8 mouse cellular contexts compared by ENCODE assay signal in genomic region chr14:31207070-31207830, GRCm38 (mm10). TPM values are rescaled to one million over a fixed set of nuclear protein-coding genes. Genes with fewer than 3 reads are reported as not detected.
DNase-seq lines count a peak whose midpoint lies in the region; ATAC-seq lines count a peak whose summit lies in the region.

No protein-coding gene starts in this region.

- peak; percentile 70 to 88 for DNase-seq in adrenal gland, adult (ENCODE audit: inconsistent age in 2 of 2, low spot score in 1 of 2)
- DNase-seq in adrenal gland, postnatal 4 days (ENCODE audit: low spot score in 2 of 2): no peak
- DNase-seq in MN1 (ENCODE audit: low spot score): peak; percentile 20
- no peak for DNase-seq in embryonic facial prominence, embryonic 14.5 days (ENCODE audit: low spot score)
- DNase-seq in midbrain, embryonic 10.5 days (ENCODE audit: low spot score): no peak
- DNase-seq in urinary bladder, adult 2 months (ENCODE audit: low spot score): no peak
- no peak for DNase-seq in layer of hippocampus, postnatal 25 days (ENCODE audit: extremely low spot score in 1 of 2, low spot score in 1 of 2)

- 0 out of 2 replicates have a peak, but pooled peaks have one; percentile 1 for ATAC-seq in embryonic facial prominence, embryonic 14.5 days (ENCODE audit: low read depth)
- ATAC-seq in inflammation-experienced regulatory T-cells, adult 6 months: peak; percentile 57

- peak overlapping the region; percentile 93 for H3K4me3 ChIP-seq in embryonic facial prominence, embryonic 14.5 days (ENCODE audit: low read depth, low read length)
- H3K4me3 ChIP-seq in midbrain, embryonic 10.5 days: peak overlapping the region; percentile 88

- no peaks in the 10 kb centered on the region for H3K9me3 ChIP-seq in embryonic facial prominence, embryonic 14.5 days (ENCODE audit: control insufficient read depth, low read length)
- H3K9me3 ChIP-seq in midbrain, embryonic 10.5 days (replicated peaks): no peaks in the 10 kb centered on the region

- 78% methylated on average over 13 of the region's 13 CpGs for WGBS in embryonic facial prominence, embryonic 14.5 days
- 81% methylated on average over 13 of the region's 13 CpGs for WGBS in midbrain, embryonic 10.5 days

- H3K9ac ChIP-seq in embryonic facial prominence, embryonic 14.5 days (ENCODE audit: low read depth, low read length): peak overlapping the region; percentile 97

- peaks cover 26% of the 10 kb centered on the region for H3K36me3 ChIP-seq in embryonic facial prominence, embryonic 14.5 days (ENCODE audit: control insufficient read depth, insufficient read depth, low read length)
- peaks cover 26% of the 10 kb centered on the region for H3K36me3 ChIP-seq in midbrain, embryonic 10.5 days

- H3K4me1 ChIP-seq in embryonic facial prominence, embryonic 14.5 days (ENCODE audit: control insufficient read depth, insufficient read depth, low read length): peaks cover 15% of the 10 kb centered on the region
- H3K4me1 ChIP-seq in midbrain, embryonic 10.5 days: peaks cover 27% of the 10 kb centered on the region

- H3K27me3 ChIP-seq in embryonic facial prominence, embryonic 14.5 days (replicated peaks; ENCODE audit: control insufficient read depth, insufficient read depth, low read length): no peaks in the 10 kb centered on the region
- H3K27me3 ChIP-seq in midbrain, embryonic 10.5 days (ENCODE audit: low read depth, poor library complexity, severe bottlenecking): no peaks in the 10 kb centered on the region

- H3K4me2 ChIP-seq in embryonic facial prominence, embryonic 14.5 days (ENCODE audit: low read depth, low read length): peak overlapping the region; percentile 95

- peak overlapping the region; percentile 93; the same call in 1 of the 2 replicates for H3K27ac ChIP-seq in embryonic facial prominence, embryonic 14.5 days (replicated peaks; ENCODE audit: low read depth, low read length)
- peak overlapping the region; percentile 99 for H3K27ac ChIP-seq in midbrain, embryonic 10.5 days (replicated peaks)

RNA-seq across cellular contexts. Expression of gene Tnnc1, which starts 0.9 kb away (rescaled TPM):
- total RNA-seq in adrenal gland, postnatal 4 days (2021): 10 to 100 TPM in 1 of 2 experiments, 1 to 10 TPM in 1; 5.0 to 13.9 TPM
- polyA plus RNA-seq in embryonic facial prominence, embryonic 14.5 days (2014; fragmentation: Nextera tagmentation; extraction: Ambion mirVana): 546 and 580 TPM in 2 replicates
- not detected for polyA plus RNA-seq in inflammation-experienced regulatory T-cells, adult 6 months (2017; shearing (Covaris generic))
- polyA plus RNA-seq in midbrain, embryonic 10.5 days (2016; fragmentation: Nextera tagmentation; extraction: Ambion mirVana): 0.80 and 1.1 TPM in 2 replicates
- polyA plus RNA-seq in urinary bladder, adult 2 months (2012; rRNA removed): 3.0 and 3.5 TPM in 2 replicates
- 1 to 10 TPM; 2.2 to 3.1 TPM for total RNA-seq in layer of hippocampus, postnatal 25 days (2021)

RNA-seq across cellular contexts. Expression of gene Nisch, which starts 9.5 kb away (rescaled TPM):
- total RNA-seq in adrenal gland, postnatal 4 days (2021): 100 to 1,000 TPM; 496 to 522 TPM
- polyA plus RNA-seq in embryonic facial prominence, embryonic 14.5 days (2014; fragmentation: Nextera tagmentation; extraction: Ambion mirVana): 296 and 339 TPM in 2 replicates
- polyA plus RNA-seq in inflammation-experienced regulatory T-cells, adult 6 months (2017; shearing (Covaris generic)): 100 to 1,000 TPM in 2 of 3 experiments, 10 to 100 TPM in 1; 77.1 to 218 (median 164) TPM
- polyA plus RNA-seq in midbrain, embryonic 10.5 days (2016; fragmentation: Nextera tagmentation; extraction: Ambion mirVana): 391 and 448 TPM in 2 replicates
- 211 and 293 TPM in 2 replicates for polyA plus RNA-seq in urinary bladder, adult 2 months (2012; rRNA removed)
- 100 to 1,000 TPM; 431 to 467 TPM for total RNA-seq in layer of hippocampus, postnatal 25 days (2021)

RNA-seq across cellular contexts. Expression of gene Sema3g, which starts 10.4 kb away (rescaled TPM):
- 10 to 100 TPM; 12.6 to 20.0 TPM for total RNA-seq in adrenal gland, postnatal 4 days (2021)
- 0.51 and 0.54 TPM in 2 replicates for polyA plus RNA-seq in embryonic facial prominence, embryonic 14.5 days (2014; fragmentation: Nextera tagmentation; extraction: Ambion mirVana)
- not detected for polyA plus RNA-seq in inflammation-experienced regulatory T-cells, adult 6 months (2017; shearing (Covaris generic))
- 0.51 and 1.0 TPM in 2 replicates for polyA plus RNA-seq in midbrain, embryonic 10.5 days (2016; fragmentation: Nextera tagmentation; extraction: Ambion mirVana)
- polyA plus RNA-seq in urinary bladder, adult 2 months (2012; rRNA removed): 3.6 and 5.9 TPM in 2 replicates
- total RNA-seq in layer of hippocampus, postnatal 25 days (2021): 1 to 10 TPM; 4.4 to 5.0 TPM

RNA-seq across cellular contexts. Expression of gene Stab1, which starts 38.8 kb away (rescaled TPM):
- total RNA-seq in adrenal gland, postnatal 4 days (2021): 100 to 1,000 TPM in 1 of 2 experiments, 10 to 100 TPM in 1; 94.1 to 101 TPM
- 69.4 and 76.1 TPM in 2 replicates for polyA plus RNA-seq in embryonic facial prominence, embryonic 14.5 days (2014; fragmentation: Nextera tagmentation; extraction: Ambion mirVana)
- polyA plus RNA-seq in inflammation-experienced regulatory T-cells, adult 6 months (2017; shearing (Covaris generic)): 1 to 10 TPM; 1.9 to 4.1 (median 2.8) TPM
- polyA plus RNA-seq in midbrain, embryonic 10.5 days (2016; fragmentation: Nextera tagmentation; extraction: Ambion mirVana): 18.0 and 23.7 TPM in 2 replicates
- 85.3 and 90.2 TPM in 2 replicates for polyA plus RNA-seq in urinary bladder, adult 2 months (2012; rRNA removed)
- total RNA-seq in layer of hippocampus, postnatal 25 days (2021): 10 to 100 TPM; 13.9 to 17.5 TPM

RNA-seq across cellular contexts. Expression of gene Phf7, which starts 43.9 kb away (rescaled TPM):
- 10 to 100 TPM; 12.4 to 12.6 TPM for total RNA-seq in adrenal gland, postnatal 4 days (2021)
- polyA plus RNA-seq in embryonic facial prominence, embryonic 14.5 days (2014; fragmentation: Nextera tagmentation; extraction: Ambion mirVana): 10.0 and 12.8 TPM in 2 replicates
- polyA plus RNA-seq in inflammation-experienced regulatory T-cells, adult 6 months (2017; shearing (Covaris generic)): 10 to 100 TPM; 11.8 to 13.2 (median 13.1) TPM
- 13.4 and 13.5 TPM in 2 replicates for polyA plus RNA-seq in midbrain, embryonic 10.5 days (2016; fragmentation: Nextera tagmentation; extraction: Ambion mirVana)
- polyA plus RNA-seq in urinary bladder, adult 2 months (2012; rRNA removed): 8.9 and 9.0 TPM in 2 replicates
- 1 to 10 TPM; 3.6 to 4.1 TPM for total RNA-seq in layer of hippocampus, postnatal 25 days (2021)

Comparison
In these comparisons a context has a peak if more than half of its experiments do, and no peak if none do; other contexts are left out.
1. DNase-seq: peak in adrenal gland, adult (2 of 2) and MN1 (single experiment); none in adrenal gland, postnatal 4 days (0 of 2), embryonic facial prominence, embryonic 14.5 days (single experiment), midbrain, embryonic 10.5 days (single experiment), urinary bladder, adult 2 months (single experiment) and layer of hippocampus, postnatal 25 days (0 of 2).
2. RNA of gene Tnnc1, which starts 0.9 kb away (polyA plus RNA-seq): 546 to 580 TPM in embryonic facial prominence, embryonic 14.5 days; 3.0 to 3.5 TPM in urinary bladder, adult 2 months, 0.80 to 1.1 TPM in midbrain, embryonic 10.5 days and not detected in inflammation-experienced regulatory T-cells, adult 6 months; every median in the first group is over 100 times any median in the second.